Mouse (Mus musculus) forelimb bud, embryonic 11.5 days (tissue): ENCODE results near the gene Bst2.
"Not testable (repeated sequence)": the region's sequence is repeated elsewhere in the genome, so short reads cannot be mapped to it uniquely, and the experiment has no call there.

Source experiments
- DNase-seq: peaks from one replicate; pipeline ENCODE4 v3.0.0-alpha.2; 2012; ENCODE audit warnings: low read depth, low spot score

The Bst2 gene

GRCm38 (mm10) chr8:71560071-71560470 lies 22.8 kb upstream of the Bst2 start:
- no peak for DNase-seq

DNA sequence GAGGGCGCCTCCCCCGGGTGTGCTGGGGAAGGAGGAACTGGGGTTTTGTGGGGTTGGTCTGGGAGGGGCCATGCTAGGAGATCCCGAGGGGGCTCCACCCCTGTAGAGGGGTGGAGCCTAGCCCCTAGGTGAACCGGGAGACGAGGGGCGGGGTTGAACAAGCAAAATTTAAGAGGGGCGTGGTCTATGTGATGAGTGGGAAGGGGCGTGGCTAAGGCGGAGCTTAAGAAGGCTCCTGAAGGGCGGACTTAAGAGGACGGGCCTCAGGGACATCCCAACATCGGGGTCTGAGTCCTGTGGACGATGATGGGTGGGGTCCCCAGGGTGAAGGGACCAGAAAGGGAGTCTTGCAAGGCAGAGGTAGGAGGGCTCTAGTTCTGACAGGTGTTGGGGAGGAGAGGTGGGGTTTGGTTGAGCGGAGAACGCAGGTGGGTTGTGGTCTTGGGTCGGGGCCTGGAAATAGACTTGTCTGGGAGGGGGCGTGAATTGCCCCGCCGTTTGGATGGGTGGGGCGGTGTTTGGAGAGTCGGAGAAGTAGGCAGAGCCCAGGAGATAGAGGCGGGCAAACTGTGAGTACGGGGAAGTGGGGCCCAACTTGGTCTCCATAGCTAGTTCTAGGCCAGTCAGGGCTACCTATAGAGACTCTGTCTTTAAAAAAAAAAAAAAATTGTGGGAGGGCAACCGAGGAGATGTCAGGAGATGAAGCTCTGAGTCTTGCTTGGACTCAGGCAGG lies 21.9 kb upstream of the Bst2 start:
- DNase-seq: peak; percentile 56

- no peak for DNase-seq
These were observed 21.1 kb upstream of the Bst2 start, which contains the start of gene Tmem221 for GRCm38 (mm10) chr8:71558071-71558957. Gene Tmem221, minus strand, starts transcription at chr8:71558871.

DNA sequence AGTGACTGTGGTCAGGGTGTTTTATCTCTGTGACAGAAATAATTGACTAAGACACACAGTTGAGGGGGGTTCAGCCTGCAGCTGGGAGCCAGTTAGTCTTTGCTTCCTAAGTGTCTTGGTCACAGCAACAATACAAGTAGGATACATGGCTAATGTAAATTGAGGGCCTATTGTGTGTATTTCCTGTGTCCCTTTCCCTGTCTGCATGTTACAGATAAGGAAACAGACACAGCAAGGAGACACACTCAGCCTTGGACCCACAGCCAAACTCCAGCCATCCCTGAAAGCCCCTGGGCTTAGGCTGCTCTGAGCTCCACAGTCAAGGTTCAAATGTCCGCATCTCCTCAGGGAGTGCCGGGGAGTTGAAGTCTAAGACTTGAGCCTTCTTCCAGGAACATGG lies 17.4 kb upstream of the Bst2 start:
- no peak for DNase-seq

DNA sequence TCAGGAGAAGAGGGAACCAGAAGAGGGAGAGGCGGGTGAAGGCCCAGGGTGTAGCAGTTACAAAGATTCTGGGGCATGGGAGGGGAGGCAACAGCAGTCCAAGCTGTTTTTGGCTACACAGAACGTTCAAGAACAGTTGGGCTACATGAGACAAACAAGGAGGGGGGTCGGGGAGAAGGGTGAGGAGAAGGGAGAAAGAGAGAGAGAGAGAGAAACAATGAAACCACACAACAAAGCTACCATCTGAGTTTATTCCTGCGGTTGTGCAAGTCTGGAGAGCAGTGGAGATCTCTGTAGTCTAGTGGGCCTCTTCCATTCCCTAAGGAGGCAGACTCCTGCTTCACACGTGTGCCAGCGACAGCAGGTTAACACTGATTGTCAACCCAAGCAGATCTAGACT lies 16.7 kb upstream of the Bst2 start:
- no peak for DNase-seq

DNA sequence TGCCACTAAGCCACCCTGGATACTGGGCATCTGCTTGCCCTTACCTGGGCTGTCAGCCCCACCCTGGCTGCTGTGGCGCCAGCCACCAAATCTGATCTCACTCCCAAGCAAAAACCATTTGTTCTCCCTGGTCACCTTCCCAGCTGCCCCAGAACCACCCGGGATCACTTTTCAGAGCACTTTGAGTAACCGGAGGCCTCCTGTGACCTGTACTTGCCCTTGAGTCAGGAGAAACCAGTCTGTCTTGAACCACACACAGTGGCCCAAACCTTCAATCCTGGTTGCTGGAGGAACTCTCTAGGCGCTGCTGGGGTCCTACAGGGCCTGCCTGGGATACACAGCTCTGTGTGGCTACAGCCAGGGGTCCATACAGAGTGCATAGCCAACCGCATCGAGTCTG lies 15.5 kb upstream of the Bst2 start:
- DNase-seq: no peak

DNA sequence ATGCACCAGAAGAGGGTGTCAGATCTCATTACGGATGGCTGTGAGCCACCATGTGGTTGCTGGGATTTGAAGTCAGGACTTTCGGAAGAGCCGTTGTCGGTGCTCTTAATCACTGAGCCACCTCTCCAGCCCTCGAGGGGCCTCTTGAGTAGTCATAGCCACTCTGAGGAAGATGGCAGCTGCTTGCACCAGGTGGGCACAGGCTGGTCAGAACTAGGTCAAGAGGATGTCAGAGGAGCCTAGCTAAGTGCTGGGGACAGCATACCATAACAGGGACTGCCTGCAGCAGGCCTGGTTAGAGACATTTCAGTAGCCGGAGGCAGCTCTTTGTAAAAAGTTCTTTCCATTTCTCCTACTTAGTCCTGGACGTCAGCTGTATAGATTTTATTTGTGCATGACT lies 13.5 kb upstream of the Bst2 start:
- no peak for DNase-seq

DNA sequence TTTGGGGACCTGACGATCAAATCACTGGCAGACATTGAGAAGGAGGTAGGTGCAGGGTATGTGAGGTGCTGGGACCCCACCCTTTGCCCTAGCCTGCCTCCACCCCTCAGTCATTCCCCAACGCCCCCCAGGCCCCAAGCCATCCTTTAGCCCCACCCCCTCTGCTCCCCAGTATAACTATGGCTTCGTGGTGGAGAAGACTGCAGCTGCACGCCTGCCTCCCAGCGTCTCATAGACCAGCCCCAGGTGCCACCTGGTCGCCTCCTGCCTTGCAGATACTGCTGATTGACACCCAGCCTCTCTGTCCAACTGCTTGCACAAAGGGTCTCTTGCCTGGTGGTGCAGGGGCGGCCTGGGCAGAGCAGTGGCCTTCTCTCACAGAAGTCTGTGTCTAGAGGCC lies 10.3 kb upstream of the Bst2 start:
- DNase-seq: no peak

GRCm38 (mm10) chr8:71545053-71545452 lies 7.8 kb upstream of the Bst2 start:
- DNase-seq: no peak

DNA sequence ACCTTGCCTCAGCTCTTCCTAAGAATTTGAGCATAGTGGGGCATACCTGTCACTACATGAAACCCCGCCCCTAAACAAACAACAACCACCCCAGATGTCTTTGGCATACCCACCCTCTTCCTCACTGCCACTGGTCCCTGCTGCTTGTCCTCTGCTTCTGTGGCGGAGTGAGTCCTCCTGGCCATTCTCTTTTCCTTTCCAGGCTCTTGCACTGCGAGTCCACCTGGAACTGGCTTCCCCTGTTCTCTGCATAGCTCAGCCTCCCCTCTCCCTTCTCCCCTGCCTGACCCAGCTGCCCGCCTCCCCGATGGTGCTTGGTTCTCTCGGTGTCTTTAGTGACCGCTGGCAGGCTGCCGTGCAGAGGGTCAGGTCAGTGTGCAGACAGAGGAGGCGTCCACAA lies 6.5 kb upstream of the Bst2 start:
- DNase-seq: no peak

DNA sequence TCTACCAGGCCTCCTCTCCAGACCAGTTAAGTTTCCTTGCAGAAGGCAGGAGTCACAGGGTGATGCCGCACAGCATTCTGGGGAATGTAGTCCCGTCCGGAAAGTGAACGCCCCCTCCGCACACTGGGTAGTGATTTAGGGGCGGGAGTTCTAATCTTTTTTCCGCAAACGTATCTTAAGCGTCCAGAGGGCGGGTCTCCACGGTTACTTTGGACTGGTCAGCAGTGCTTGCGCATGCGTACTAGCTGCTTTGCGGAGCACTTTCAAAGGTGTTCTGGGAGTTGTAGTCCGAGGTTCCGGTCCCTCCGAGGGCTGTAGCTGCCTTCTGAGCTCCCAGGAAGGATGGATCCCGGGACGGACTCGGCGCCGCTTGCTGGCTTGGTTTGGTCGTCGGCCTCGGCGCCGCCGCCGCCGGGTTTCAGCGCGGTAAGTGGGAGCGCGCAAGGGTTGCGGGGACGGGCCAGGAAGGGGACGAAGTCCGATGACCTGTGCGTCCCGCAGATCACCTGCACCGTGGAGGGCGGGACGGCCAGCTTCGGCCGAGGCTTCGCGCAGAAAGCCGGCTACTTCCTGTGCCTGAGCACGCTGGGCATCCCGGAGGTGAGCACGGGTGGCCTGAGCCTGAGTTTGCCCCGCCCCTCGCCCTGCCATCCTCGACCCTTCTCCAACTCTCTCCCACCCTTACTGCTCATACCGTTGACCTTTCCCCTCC lies 5.5 kb upstream of the Bst2 start, which contains the start of gene Mvb12a:
Gene Mvb12a, plus strand, starts transcription at position 291 of the 712 bp plus-strand sequence.
- DNase-seq: peak; percentile 100

- DNase-seq: no peak
These were observed 1.6 kb downstream of the Bst2 start for GRCm38 (mm10) chr8:71535663-71536062.

DNA sequence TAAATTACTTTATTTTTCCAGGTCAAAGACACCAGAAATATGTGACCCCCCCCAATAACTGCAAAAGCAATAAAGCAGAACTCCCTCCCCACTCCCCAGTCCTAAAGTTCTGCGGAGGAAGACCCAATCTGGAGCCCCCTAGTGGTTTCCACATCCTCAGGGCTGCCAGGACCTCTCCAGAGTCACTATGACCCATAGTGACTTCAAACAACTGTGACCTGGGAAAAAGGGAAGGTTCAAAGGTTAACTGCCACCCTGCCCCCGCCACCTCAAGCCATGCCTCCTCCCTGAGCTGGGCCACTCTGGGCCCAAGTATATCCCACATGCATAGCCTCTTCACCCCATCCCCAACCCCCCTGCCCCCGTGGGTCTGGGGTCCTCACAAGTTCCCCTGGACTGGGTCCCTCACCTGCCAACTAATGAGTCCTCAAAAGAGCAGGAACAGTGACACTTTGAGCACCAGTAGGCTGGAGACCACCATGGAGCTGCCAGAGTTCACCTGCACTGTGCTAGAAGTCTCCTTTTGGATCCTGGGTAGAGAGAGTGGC lies 2.9 kb downstream of the Bst2 start:
- no peak for DNase-seq

DNA sequence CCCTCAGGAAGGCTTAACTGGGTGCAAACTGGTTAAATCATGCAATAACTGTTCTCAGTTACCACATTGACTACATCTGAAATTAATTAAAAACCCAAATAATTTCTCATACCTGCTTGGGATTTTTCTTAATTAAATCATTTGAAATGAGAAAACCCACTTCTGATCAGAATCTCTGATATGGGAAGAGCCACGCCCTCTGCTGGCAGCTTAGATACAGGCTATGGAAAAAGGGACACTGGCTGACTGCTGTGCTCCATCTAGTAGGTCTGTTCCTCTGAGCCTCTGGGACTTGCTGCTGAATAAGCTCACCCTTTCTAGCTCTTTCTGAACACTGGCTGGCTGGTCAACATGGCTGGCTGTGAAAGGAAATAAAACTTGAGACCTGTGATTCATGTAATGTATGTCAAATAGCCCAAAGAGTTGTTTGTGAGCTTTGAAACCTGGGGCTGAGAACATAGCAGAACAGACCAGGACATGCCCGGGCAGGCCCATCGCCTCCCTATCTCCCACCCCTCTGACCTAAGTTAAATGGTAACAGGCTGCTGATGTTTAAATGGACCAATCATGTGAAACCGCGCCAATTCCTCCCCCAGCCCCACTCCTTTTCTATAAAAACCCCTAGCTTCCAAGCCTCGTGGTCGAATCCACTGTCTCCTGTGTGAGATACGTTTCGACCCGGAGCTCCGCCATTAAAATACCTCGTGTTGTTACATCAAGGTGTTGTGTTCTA lies 6.4 kb downstream of the Bst2 start:
- not testable (repeated sequence) for DNase-seq

DNA sequence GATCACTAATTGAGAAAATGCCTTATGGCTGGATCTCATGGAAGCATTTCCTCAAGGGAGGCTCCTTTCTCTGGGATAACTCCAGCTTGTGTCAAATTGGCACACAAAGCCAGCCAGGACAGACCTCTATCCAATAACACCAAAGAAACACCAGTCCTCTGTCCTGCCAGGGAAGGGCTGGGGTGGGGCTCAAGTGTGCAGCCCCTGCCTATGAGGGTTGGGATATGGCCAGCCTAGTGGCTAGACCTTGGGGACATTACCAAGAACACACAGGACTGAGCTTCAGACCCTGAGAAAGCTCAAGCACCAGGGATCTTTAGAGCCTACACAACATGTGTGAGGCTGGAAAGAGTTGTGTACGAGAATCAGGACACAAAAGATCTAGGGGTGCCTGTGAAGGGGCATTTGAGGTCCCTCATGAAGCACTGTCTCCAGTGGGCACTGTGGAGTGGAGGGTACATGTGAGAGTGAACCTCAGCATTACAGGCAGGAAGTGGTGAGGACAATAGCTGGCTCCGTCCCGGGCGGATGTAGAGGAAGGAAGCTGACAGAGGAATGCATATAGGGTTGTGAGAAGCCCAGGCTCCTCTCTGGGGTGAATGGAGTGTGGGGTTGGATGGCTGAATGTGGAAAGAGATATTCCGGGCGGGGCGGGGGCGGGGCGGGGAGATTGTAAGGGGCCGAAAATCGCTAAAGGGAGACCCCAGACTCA lies 8.7 kb downstream of the Bst2 start:
- no peak for DNase-seq

DNA sequence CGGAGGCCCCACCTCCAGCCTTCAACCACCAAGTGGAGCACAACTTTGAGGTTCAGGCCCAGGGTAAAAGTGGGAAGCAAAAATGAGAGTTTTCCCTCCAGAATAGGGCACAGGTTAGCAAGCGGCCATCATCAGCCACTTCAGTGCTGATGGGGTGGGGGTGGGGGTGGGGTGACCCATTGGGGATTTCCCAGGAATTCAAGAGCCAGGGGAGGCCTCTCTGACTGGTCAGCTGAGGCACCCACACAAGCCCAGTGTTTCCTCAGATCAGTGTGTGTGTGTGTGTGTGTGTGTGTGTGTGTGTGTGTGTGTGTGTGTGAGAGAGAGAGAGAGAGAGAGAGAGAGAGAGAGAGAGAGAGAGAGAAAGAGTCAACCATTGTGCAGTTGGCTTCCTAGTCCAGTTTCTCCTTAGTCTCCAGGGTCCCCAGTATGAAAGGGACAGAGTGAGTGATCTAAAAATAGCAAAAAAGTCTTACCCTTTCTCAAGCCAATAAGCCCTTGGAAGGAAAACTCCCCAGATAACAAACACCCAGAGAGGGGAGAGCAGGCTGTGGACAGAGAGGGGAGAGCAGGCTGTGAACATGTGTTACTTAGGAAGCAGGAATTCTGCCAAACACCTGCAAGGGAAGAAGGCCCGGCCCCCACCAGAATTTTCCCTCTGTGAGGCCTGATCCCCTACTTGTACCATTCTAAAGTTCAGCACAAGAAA lies 9.9 kb downstream of the Bst2 start:
- no peak for DNase-seq

DNA sequence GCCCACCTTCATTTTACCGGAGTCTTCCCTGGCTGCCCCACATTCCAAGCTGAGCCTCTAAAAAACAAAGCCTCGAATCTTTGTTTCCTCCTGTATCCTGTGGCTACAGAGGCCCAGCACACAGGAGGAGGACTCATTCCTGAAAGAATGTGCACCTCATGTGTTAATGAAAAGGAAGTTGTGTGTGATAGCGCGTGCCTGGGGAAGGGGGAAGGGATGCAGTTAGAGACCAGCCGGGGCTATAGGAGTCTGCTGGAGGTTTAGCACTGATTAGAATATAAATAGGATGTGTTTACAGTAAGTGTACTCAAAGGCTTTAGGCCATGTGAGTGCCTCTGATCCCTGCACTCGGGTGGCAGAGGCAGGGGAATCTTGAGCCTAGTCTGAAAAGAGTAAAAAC lies 11.0 kb downstream of the Bst2 start:
- no peak for DNase-seq

GRCm38 (mm10) chr8:71525226-71526050 lies 11.8 kb downstream of the Bst2 start, which contains the start of gene Ccdc194:
Gene Ccdc194, minus strand, starts transcription at chr8:71525711.
- DNase-seq: no peak

DNA sequence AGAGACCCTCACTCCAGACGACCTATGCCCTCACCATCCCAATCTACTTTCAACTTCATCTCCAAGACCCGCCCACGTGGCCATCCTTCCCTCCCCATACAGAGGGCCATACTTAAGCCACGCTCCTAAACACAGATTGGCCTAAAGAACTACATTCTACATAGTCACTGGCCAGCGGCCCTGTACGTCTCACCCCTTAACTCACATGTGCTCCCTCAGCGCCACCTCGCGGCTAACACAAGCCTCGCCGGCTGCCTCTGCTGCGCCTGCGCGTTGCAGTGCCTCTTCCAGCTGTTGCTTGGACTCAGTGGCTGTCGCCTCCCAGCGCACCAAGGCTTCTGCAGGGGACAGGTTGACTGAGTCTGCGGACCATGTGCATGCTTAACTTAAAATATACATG lies 15.6 kb downstream of the Bst2 start:
- peak; percentile 93 for DNase-seq
